8 mouse cellular contexts compared by ENCODE assay signal in genomic region chr6:56616982-56617613, GRCm38 (mm10).
DNase-seq lines count a peak whose midpoint lies in the region.

No protein-coding gene starts in this region.

- DNase-seq in 3T3-L1 (ENCODE audit: low read depth, low spot score) (peak; percentile 39), adipocyte (ENCODE audit: low spot score) (no peak)
- DNase-seq in brain, embryonic 18.5 days (ENCODE audit: low read depth, low spot score) = peak; percentile 20
- peak; percentile 33 to 58 for DNase-seq in heart, adult 9 months (ENCODE audit: low spot score in 2 of 2)
- peak; percentile 48 for DNase-seq in kidney, adult 9 months
- DNase-seq in lung, postnatal 14 days = peak; percentile 25
- DNase-seq in thymus, postnatal 14 days = peak; percentile 16
- DNase-seq in spleen, postnatal 10 days (ENCODE audit: low spot score in 2 of 2) = no peak

Comparison
In these comparisons a context has a peak if more than half of its experiments do, and no peak if none do; other contexts are left out.
1. DNase-seq: peak in 3T3-L1 (single experiment), brain, embryonic 18.5 days (single experiment), heart, adult 9 months (2 of 2), kidney, adult 9 months (single experiment), lung, postnatal 14 days (single experiment) and thymus, postnatal 14 days (single experiment); none in spleen, postnatal 10 days (0 of 2) and adipocyte (single experiment).